ENCODE assay signal across 9 mouse cellular contexts in the genomic region with DNA sequence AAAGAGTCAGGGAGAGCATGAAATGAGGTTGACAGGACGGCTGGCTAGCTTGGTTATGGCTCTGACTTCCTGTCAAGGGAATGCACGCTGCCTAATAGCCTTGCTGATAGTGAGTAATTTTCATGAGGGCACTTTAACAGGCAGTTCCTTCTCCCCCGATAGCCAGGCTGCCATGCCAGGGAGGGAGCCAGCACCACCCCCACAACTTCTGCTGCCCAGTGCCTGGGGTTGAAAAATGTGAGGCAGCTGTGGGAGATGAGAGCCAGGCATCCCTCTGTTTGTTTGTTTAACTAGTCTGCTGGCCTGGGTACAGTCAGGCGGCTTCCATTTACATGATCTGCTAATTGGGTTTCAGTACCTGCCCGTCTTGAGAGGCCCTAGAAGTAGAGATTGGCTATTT.
DNase-seq lines count a peak whose midpoint lies in the region; ATAC-seq lines count a peak whose summit lies in the region.
"Had no signal": no experiment of that assay in that cellular context is flagged by ENCODE, and none has a peak within 500 bp of the region (broad histone marks: within the 10 kb centered on the region; RNA-seq: fewer than 3 reads in every experiment).

No protein-coding gene starts in this region.

- 21% methylated on average over 5 of the region's 5 CpGs for WGBS in neural tube, embryonic 13.5 days
- WGBS in heart, embryonic 16.5 days: 6% methylated on average over 5 of the region's 5 CpGs
- 21% methylated on average over 5 of the region's 5 CpGs for WGBS in limb, embryonic 15.5 days
- WGBS in intestine, embryonic 15.5 days: 13% methylated on average over 5 of the region's 5 CpGs

- no peaks in the 10 kb centered on the region for H3K27me3 ChIP-seq in neural tube, embryonic 13.5 days
- H3K27me3 ChIP-seq in heart, embryonic 16.5 days (ENCODE audit: control insufficient read depth, insufficient read depth, low read length): no peaks in the 10 kb centered on the region
- no peaks in the 10 kb centered on the region for H3K27me3 ChIP-seq in limb, embryonic 15.5 days
- no peaks in the 10 kb centered on the region for H3K27me3 ChIP-seq in intestine, embryonic 15.5 days (replicated peaks)
- H3K27me3 ChIP-seq: liver, embryonic 13.5 days had no signal

- peak; percentile 55 to 61 for DNase-seq in cerebellum, postnatal 14 days
- DNase-seq in cerebellum, postnatal 25 days: no peak
- DNase-seq in neural tube, embryonic 10.5 days (ENCODE audit: extremely low spot score, low spot score): no peak
- DNase-seq in retina, postnatal 1 day: no peak
- DNase-seq: liver, embryonic 13.5 days had no signal

- peaks cover 14% of the 10 kb centered on the region for H3K4me1 ChIP-seq in neural tube, embryonic 13.5 days (replicated peaks)
- peaks cover 11% of the 10 kb centered on the region for H3K4me1 ChIP-seq in heart, embryonic 16.5 days (ENCODE audit: control insufficient read depth, insufficient read depth, low read length)
- H3K4me1 ChIP-seq in limb, embryonic 15.5 days: peaks cover 17% of the 10 kb centered on the region
- peaks cover 3% of the 10 kb centered on the region; the same call in 1 of the 2 replicates for H3K4me1 ChIP-seq in intestine, embryonic 15.5 days (replicated peaks)

- H3K9me3 ChIP-seq in neural tube, embryonic 13.5 days: peaks cover 5% of the 10 kb centered on the region; the same call in 1 of the 2 replicates
- H3K9me3 ChIP-seq in heart, embryonic 16.5 days (replicated peaks; ENCODE audit: control insufficient read depth, low read length): peaks cover 8% of the 10 kb centered on the region; the same call in 1 of the 2 replicates
- H3K9me3 ChIP-seq in limb, embryonic 15.5 days: no peaks in the 10 kb centered on the region
- H3K9me3 ChIP-seq in intestine, embryonic 15.5 days: no peaks in the 10 kb centered on the region
- H3K9me3 ChIP-seq: liver, embryonic 13.5 days had no signal

- no peak overlapping the region for H3K4me3 ChIP-seq in neural tube, embryonic 13.5 days
- no peak overlapping the region for H3K4me3 ChIP-seq in heart, embryonic 16.5 days (ENCODE audit: low read length)
- H3K4me3 ChIP-seq in limb, embryonic 15.5 days: no peak overlapping the region
- no peak overlapping the region for H3K4me3 ChIP-seq in intestine, embryonic 15.5 days (replicated peaks)
- H3K4me3 ChIP-seq: liver, embryonic 13.5 days had no signal

- no peaks in the 10 kb centered on the region for H3K36me3 ChIP-seq in neural tube, embryonic 13.5 days
- no peaks in the 10 kb centered on the region for H3K36me3 ChIP-seq in heart, embryonic 16.5 days (ENCODE audit: control insufficient read depth, insufficient read depth)
- no peaks in the 10 kb centered on the region for H3K36me3 ChIP-seq in limb, embryonic 15.5 days
- no peaks in the 10 kb centered on the region for H3K36me3 ChIP-seq in intestine, embryonic 15.5 days
- H3K36me3 ChIP-seq: liver, embryonic 13.5 days had no signal

- H3K27ac ChIP-seq in neural tube, embryonic 13.5 days (replicated peaks): no peak overlapping the region; the same call in 1 of the 2 replicates
- H3K27ac ChIP-seq in heart, embryonic 16.5 days (ENCODE audit: low read length): peak overlapping the region; percentile 99
- H3K27ac ChIP-seq in limb, embryonic 15.5 days: peak overlapping the region; percentile 60; the same call in 1 of the 2 replicates
- no peak overlapping the region for H3K27ac ChIP-seq in intestine, embryonic 15.5 days
- H3K27ac ChIP-seq: liver, embryonic 13.5 days had no signal

- peak; percentile 32; the same call in 1 of the 2 replicates for ATAC-seq in neural tube, embryonic 13.5 days (ENCODE audit: low read depth)
- peak; percentile 87 for ATAC-seq in heart, embryonic 16.5 days (replicated peaks; ENCODE audit: extremely low read depth, insufficient read depth, low FRiP score)
- ATAC-seq in limb, embryonic 15.5 days (ENCODE audit: insufficient number of reproducible peaks, low FRiP score, low TSS enrichment, low read depth): no peak
- no peak for ATAC-seq in intestine, embryonic 15.5 days

- H3K4me2 ChIP-seq in neural tube, embryonic 13.5 days: no peak overlapping the region
- peak overlapping the region; percentile 56 for H3K4me2 ChIP-seq in heart, embryonic 16.5 days (ENCODE audit: low read depth, low read length)
- H3K4me2 ChIP-seq in limb, embryonic 15.5 days: no peak overlapping the region
- H3K4me2 ChIP-seq in intestine, embryonic 15.5 days (replicated peaks): no peak overlapping the region
- H3K4me2 ChIP-seq: liver, embryonic 13.5 days had no signal

- no peak overlapping the region for H3K9ac ChIP-seq in neural tube, embryonic 13.5 days
- peak overlapping the region; percentile 27 for H3K9ac ChIP-seq in heart, embryonic 16.5 days (ENCODE audit: low read length)
- H3K9ac ChIP-seq in limb, embryonic 15.5 days: no peak overlapping the region
- no peak overlapping the region for H3K9ac ChIP-seq in intestine, embryonic 15.5 days
- H3K9ac ChIP-seq: liver, embryonic 13.5 days had no signal

Comparison
In these comparisons a context has a peak if more than half of its experiments do, and no peak if none do; other contexts are left out.
1. DNase-seq: peak in cerebellum, postnatal 14 days (2 of 2); none in cerebellum, postnatal 25 days (0 of 2), neural tube, embryonic 10.5 days (single experiment) and retina, postnatal 1 day (single experiment).
2. ATAC-seq: peak in neural tube, embryonic 13.5 days (single experiment) and heart, embryonic 16.5 days (single experiment); none in limb, embryonic 15.5 days (single experiment) and intestine, embryonic 15.5 days (single experiment).
3. H3K27ac ChIP-seq: peak in heart, embryonic 16.5 days (single experiment) and limb, embryonic 15.5 days (single experiment); none in neural tube, embryonic 13.5 days (single experiment) and intestine, embryonic 15.5 days (single experiment).